Mouse (Mus musculus) adrenal gland (tissue): ENCODE measurements around the gene Tspan9.

Experiments
- intact Hi-C: fragments of 180-260 bp; cut with DNase I; formaldehyde crosslinking; loops from one replicate; pipeline ENCODE4 v1.15.1; 2025
- long read RNA-seq, 2 experiments: library from polyadenylated mRNA; unstranded; transcript quantifications; one replicate each; pipeline ENCODE4 v2.0.0; 2020; ENCODE audit warnings: borderline replicate concordance in 1 of 2; ENCODE audit not compliant: insufficient replicate concordance in 1 of 2

Tspan9 gene
- long read RNA-seq, experiment 1, partial matches to known transcripts = 0 of 12 reads
- long read RNA-seq, experiment 1, other reads (novel, unspliced or antisense) = 10 of 12 reads
- long read RNA-seq, experiment 2, partial matches to known transcripts = 1 of 15 reads
- long read RNA-seq, experiment 2, other reads (novel, unspliced or antisense) = 11 of 15 reads

- intact Hi-C loops = loop anchor here (2.0 to 5.0 kb wide), 3 partner anchors 46 to 175 kb away; no protein-coding TSS in a partner anchor
Measured at GRCm38 (mm10) chr6:128143390-128144020, at the start of gene Tspan9. Gene Tspan9, minus strand, starts transcription at chr6:128143594.

GRCm38 (mm10) chr6:128183521-128183920 lies 40.1 kb upstream of the Tspan9 start:
- intact Hi-C loops = no loop called here

DNA sequence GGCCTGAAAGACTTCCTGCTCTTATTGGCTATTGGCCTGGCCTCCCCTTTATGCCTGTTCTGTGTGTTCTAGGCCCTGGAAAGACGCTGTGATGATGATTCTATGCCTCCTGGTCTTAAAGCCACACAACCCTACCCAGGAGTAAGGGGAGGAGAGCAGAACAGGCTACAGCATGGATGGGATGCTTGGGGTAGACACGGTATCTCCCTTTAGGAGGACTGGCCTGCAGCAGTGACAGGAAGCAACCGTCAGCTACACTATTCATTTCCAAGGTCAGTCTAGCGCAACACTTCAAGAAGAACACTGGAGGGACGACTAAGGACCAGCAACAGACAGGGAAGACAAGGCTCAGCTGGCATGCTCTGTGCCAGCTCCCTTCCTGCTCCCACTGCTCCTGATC lies 37.8 kb upstream of the Tspan9 start:
- intact Hi-C loops = no loop called here

- intact Hi-C loops = no loop called here
Measured at GRCm38 (mm10) chr6:128179651-128180050, 36.3 kb upstream of the Tspan9 start.

DNA sequence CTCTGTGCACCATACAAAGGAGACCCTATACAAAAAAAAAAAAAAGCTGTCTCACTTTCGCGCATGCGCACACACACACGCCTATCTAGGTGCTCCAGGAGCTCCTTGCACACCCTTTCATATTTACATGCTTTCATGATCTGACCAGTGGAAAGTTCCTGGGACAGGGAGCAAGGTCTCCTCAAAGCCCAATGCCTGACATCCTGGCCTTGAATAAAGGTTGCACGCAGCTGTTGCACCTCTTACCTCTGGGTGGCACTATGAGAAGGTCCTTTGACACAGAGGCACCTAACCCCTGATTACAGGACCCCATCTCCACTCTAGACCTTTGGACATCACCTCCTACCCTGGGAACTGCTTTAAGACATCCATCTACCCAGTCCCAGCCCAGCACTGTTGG lies 35.9 kb upstream of the Tspan9 start:
- intact Hi-C loops = no loop called here

DNA sequence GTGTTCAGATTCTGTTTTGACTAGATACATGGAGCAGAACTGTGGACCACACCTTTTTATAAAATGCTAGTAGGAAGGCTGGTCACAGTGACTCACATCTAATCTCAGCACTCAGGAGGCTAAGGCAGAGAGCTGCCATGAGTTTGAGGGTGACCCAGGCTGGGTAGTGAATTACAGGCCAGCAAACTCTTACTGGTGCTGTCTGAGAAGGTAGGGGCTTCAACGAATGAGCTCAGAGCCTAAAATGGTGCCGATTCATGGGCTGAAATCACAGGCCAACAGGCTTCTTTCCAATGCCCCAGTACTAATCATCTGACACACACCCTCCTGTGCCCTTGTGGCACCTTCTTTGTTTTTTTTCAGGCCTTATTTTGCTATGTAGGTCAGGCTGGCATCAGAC lies 35.3 kb upstream of the Tspan9 start:
- intact Hi-C loops = no loop called here

DNA sequence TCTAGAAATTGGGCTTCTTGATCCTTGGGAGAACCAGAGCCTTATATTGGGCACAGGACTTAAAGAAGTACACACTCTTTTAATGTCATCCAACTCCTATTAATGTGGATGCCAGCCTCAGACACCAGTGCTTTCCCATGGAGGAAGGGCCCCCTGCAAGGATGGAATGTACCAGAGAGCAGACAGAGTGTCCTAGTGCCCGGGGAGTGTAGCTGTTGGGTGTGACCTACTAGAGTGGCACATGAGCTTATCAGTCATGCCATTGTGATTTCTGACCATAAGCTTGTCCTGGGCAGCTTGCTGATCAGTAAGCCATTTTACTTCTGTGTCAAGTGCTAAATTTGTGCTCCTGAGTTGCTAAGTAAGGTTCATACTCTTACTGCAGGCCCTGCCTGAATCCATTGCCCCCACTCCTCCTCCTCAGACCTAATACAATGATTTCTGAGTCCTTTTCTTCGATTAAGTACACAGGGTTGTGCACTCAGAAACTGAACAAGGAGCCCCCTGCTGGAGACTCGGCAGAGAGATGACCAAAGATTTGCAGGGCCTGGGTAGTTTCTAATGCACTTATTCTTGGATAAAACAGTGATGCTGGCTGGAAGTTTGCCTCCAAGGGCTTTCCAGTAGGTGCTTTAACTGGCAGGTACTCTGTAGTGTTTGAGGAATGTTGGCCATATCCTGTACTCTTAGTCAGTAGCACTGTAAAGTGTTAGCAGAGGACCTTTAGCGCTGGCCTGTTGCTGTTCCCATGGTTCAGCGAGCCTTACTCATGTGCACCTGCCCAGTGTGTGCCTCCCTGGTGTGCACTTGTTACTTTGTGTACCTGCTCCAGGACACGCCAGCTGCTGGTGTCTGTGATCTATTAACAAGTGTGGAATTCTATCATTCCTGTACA lies 25.6 kb upstream of the Tspan9 start:
- intact Hi-C loops = no loop called here

DNA sequence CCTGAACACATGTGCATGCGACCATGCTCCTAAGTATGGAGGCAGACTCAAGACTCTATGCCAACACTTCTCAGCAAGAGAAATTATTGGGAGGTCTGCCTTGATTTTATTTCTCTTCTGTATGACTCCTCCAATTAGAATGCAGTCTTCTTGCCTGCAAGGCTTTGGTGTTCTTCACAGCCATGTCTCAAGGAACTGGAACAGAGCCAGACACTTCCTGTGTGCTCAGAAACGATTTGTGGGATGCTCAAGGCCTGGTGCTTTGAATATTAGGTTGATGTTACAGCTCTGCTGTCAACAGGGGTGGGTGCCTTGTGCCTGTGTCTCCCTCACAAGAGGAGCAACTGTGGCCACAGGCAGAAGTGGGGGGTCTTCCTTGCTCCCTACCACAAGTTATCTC lies 22.2 kb upstream of the Tspan9 start:
- intact Hi-C loops = no loop called here

DNA sequence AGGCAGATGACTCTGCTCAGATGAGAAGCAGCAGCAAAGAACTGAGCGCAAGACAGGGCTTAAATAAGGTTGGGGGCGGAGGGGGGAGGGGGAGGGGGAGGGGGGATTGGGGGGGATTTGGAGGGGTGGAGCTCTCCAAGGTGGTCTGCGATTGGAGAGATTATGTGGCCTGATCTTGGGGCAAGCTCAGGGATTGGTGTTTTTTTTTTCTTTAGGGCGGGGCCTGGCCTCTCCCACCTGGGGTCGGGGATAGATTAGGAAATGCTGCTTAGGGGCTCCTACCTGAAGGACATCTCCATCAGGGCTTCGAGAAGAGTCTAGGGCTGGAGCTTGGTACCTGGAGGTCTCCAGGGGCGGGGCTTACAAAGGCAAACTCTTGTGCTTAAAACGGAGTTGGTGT lies 21.2 kb upstream of the Tspan9 start:
- intact Hi-C loops = no loop called here

GRCm38 (mm10) chr6:128159092-128159491 lies 15.7 kb upstream of the Tspan9 start:
- intact Hi-C loops = no loop called here

DNA sequence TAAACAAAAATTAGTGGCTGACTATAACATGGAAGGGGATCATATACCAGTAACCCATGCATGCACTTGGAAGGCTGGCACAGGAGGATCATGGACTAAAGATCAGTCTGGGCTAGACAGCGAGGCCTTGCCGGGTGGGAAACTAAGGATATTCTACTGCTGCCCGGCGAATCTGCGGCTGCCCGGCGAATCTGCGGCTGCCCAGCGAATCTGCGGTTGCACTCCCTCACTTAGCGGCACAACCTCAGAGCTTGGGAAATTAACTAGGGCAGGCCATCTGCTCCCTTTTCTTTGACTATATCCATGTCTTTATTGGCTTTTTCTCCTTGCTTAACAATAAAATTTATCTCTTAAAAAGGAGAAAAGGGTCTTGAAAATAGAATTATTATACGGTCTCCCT lies 14.6 kb upstream of the Tspan9 start:
- intact Hi-C loops = no loop called here

GRCm38 (mm10) chr6:128156476-128156875 lies 13.1 kb upstream of the Tspan9 start:
- intact Hi-C loops = no loop called here

GRCm38 (mm10) chr6:128155935-128156334 lies 12.5 kb upstream of the Tspan9 start:
- intact Hi-C loops = no loop called here

GRCm38 (mm10) chr6:128145765-128146164 lies 2.4 kb upstream of the Tspan9 start:
- intact Hi-C loops = loop anchor here (2.0 kb wide), 2 partner anchors 113 to 177 kb away; no protein-coding TSS in a partner anchor

DNA sequence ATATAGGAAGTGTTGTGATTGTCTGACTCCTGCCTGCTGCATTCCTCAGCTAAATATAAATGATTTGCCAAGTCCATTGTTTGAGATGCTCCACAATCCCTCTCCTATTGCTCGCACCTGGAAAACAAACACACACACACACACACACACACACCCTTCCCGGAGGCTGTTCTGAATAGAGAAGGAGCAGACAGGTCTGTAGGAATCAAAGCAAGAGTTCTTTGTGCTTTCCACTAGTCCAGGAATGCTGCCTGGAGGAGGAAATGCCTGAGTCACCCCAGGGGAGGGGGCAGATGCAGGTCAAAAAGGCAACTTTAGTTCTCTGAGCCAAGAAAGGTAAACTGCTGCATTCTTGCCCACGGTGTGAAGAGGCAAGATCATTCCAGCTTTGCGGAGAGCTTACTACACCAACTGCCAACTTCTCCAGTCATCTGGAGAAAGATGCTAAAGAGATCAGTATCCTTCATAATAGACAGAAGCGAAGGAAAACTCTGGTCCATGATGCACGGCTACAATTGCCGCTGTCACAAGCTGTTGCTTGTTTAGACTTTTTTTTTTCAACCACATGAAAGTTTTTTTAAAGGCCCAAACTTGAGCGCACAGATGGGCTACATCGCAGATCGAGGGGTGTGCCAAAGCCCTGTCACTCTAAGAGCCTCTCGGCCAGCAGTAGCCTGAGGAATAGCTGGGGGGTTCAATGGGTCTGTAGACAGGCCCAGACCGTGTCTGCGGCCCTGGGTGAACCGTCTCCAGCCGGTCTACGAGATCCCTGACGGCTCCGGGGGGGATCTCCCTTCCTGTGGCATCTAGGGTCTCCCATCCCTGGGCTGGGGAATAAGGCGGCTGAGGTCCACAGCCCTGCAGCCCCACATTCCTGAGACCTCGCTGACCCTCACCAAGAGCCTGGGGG lies 770 bp downstream of the Tspan9 start:
- intact Hi-C loops = loop anchor here (5.0 kb wide), 1 partner anchor 45 kb away; no protein-coding TSS in a partner anchor

GRCm38 (mm10) chr6:128140724-128141123 lies 2.7 kb downstream of the Tspan9 start:
- intact Hi-C loops = loop anchor here (5.0 kb wide), 1 partner anchor 43 kb away; no protein-coding TSS in a partner anchor

- intact Hi-C loops = no loop called here
Measured at GRCm38 (mm10) chr6:128137855-128138254, 5.5 kb downstream of the Tspan9 start.

DNA sequence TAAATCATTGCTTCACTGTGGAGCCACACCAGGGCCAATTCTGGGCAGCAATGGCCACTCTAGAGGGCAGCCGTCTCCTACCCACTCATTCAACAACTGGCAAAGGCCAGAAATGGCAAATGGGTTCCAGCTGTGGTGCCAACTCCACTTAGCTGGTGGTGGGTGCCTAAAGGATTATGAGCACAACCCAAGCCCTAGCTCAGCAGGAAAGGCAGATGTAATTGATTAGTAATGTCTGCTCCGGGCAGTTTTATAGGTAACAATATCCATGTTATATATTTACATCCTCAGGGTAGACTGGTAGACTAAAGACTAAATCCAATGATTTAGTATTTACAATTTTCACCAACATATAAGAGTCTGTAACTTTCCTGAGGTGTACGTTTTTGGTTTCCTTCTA lies 6.7 kb downstream of the Tspan9 start:
- intact Hi-C loops = no loop called here

DNA sequence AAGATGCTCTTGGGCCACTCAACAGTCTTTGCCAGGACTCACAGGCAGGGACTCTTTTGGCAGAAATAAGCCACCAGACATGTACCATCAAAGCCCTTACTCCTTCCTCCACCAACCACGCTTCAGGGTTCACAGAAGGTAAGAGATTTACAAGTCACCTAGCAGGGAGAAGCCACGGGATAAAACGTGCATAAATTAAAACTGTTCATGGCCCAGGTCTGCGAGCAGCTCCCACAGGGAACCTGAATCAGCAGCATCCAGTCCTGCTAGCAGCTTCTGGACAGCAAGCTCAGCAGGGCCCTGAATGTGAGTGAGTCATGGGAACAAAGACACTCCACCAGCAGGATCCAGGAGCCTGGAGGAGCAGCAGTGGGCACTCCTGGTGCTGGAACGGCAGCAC lies 7.9 kb downstream of the Tspan9 start:
- intact Hi-C loops = no loop called here

- intact Hi-C loops = no loop called here
Measured at GRCm38 (mm10) chr6:128135006-128135405, 8.4 kb downstream of the Tspan9 start.
